Mouse (Mus musculus) bone marrow, adult 2 months (tissue): Measurements from ENCODE around the gene Mrpl52.

Source experiments
- CTCF ChIP-seq: fragments of 200-500 bp; IDR thresholded peaks from 2 replicates; pipeline ENCODE4 v1.5.1; 2011; ENCODE audit warnings: low read length, control low read depth; ENCODE audit not compliant: control insufficient read depth, insufficient read depth
- POLR2A ChIP-seq: fragments of 200-500 bp; IDR thresholded peaks from 2 replicates; pipeline ENCODE4 v1.6.1; 2011; ENCODE audit warnings: low read depth, mild to moderate bottlenecking, control low read depth, low read length, borderline replicate concordance; ENCODE audit not compliant: control insufficient read depth

- TF ChIP-seq CTCF: no peak
- TF ChIP-seq POLR2A: no peak
These were observed 32.4 kb upstream of the Mrpl52 start for GRCm38 (mm10) chr14:54394309-54394708.
